Mouse (Mus musculus): ENCODE measurements around the gene Flrt1. TPM values are rescaled to one million over a fixed set of nuclear protein-coding genes. Genes with fewer than 3 reads are reported as not detected.
"Not testable (repeated sequence)": the region's sequence is repeated elsewhere in the genome, so short reads cannot be mapped to it uniquely, and the experiment has no call there.

The Flrt1 gene
- polyA plus RNA-seq, 1 experiment from 2014 or later = 1.1 TPM

- Histone ChIP-seq H3K36me3 (ENCODE audit: control insufficient read depth, insufficient read depth, low read length) (no peaks in the 10 kb centered on the region), H3K4me2 (ENCODE audit: low read depth, low read length) (no peak overlapping the region), H3K4me3 (ENCODE audit: low read length) (no peak overlapping the region), H3K27ac (ENCODE audit: low read length) (no peak overlapping the region), H3K9ac (ENCODE audit: low read length) (no peak overlapping the region), H3K4me1 (replicated peaks; ENCODE audit: control insufficient read depth, insufficient read depth, low read length) (no peaks in the 10 kb centered on the region), H3K9me3 (ENCODE audit: control insufficient read depth, low read length) (no peaks in the 10 kb centered on the region), H3K27me3 (ENCODE audit: control insufficient read depth, insufficient read depth, low read depth, low read length) (no peaks in the 10 kb centered on the region)
- no peak for ATAC-seq (ENCODE audit: low read depth)
- 67% methylated on average over 7 of the region's 7 CpGs for WGBS
These were observed 23.8 kb downstream of the Flrt1 start for GRCm38 (mm10) chr19:7081516-7082266.

- Histone ChIP-seq H3K27ac (ENCODE audit: low read length) (no peak overlapping the region), H3K4me1 (replicated peaks; ENCODE audit: control insufficient read depth, insufficient read depth, low read length) (no peaks in the 10 kb centered on the region), H3K4me2 (ENCODE audit: low read depth, low read length) (no peak overlapping the region), H3K9ac (ENCODE audit: low read length) (no peak overlapping the region), H3K4me3 (ENCODE audit: low read length) (no peak overlapping the region), H3K9me3 (ENCODE audit: control insufficient read depth, low read length) (no peaks in the 10 kb centered on the region), H3K36me3 (ENCODE audit: control insufficient read depth, insufficient read depth, low read length) (no peaks in the 10 kb centered on the region), H3K27me3 (ENCODE audit: control insufficient read depth, insufficient read depth, low read depth, low read length) (no peaks in the 10 kb centered on the region)
- ATAC-seq (ENCODE audit: low read depth) = no peak
- 83% methylated on average over 7 of the region's 7 CpGs for WGBS
These were observed 27.3 kb downstream of the Flrt1 start for GRCm38 (mm10) chr19:7078271-7078670.

GRCm38 (mm10) chr19:7077666-7078065 lies 27.9 kb downstream of the Flrt1 start:
- 50% methylated on average over 9 of the region's 9 CpGs for WGBS
- Histone ChIP-seq H3K9me3 (ENCODE audit: control insufficient read depth, low read length) (no peaks in the 10 kb centered on the region), H3K27ac (ENCODE audit: low read length) (no peak overlapping the region), H3K9ac (ENCODE audit: low read length) (no peak overlapping the region), H3K4me1 (replicated peaks; ENCODE audit: control insufficient read depth, insufficient read depth, low read length) (no peaks in the 10 kb centered on the region), H3K36me3 (ENCODE audit: control insufficient read depth, insufficient read depth, low read length) (no peaks in the 10 kb centered on the region), H3K4me3 (ENCODE audit: low read length) (no peak overlapping the region), H3K4me2 (ENCODE audit: low read depth, low read length) (no peak overlapping the region), H3K27me3 (ENCODE audit: control insufficient read depth, insufficient read depth, low read depth, low read length) (no peaks in the 10 kb centered on the region)
- no peak for ATAC-seq (ENCODE audit: low read depth)

- not testable (repeated sequence) for H3K27me3 ChIP-seq (ENCODE audit: control insufficient read depth, insufficient read depth, low read depth, low read length); ATAC-seq (ENCODE audit: low read depth); H3K4me3 ChIP-seq (ENCODE audit: low read length); H3K9me3 ChIP-seq (ENCODE audit: control insufficient read depth, low read length); H3K36me3 ChIP-seq (ENCODE audit: control insufficient read depth, insufficient read depth, low read length); H3K4me1 ChIP-seq (replicated peaks; ENCODE audit: control insufficient read depth, insufficient read depth, low read length); H3K27ac ChIP-seq (ENCODE audit: low read length); H3K9ac ChIP-seq (ENCODE audit: low read length); H3K4me2 ChIP-seq (ENCODE audit: low read depth, low read length)
- WGBS = 77% methylated on average over 11 of the region's 11 CpGs
These were observed 30.2 kb downstream of the Flrt1 start for GRCm38 (mm10) chr19:7075336-7075735.

GRCm38 (mm10) chr19:7073997-7074781 lies 31.3 kb downstream of the Flrt1 start:
- H3K4me3 ChIP-seq (ENCODE audit: low read length) = no peak overlapping the region
- H3K4me1 ChIP-seq (replicated peaks; ENCODE audit: control insufficient read depth, insufficient read depth, low read length) = peaks cover 12% of the 10 kb centered on the region
- no peaks in the 10 kb centered on the region for H3K36me3 ChIP-seq (ENCODE audit: control insufficient read depth, insufficient read depth, low read length)
- H3K27me3 ChIP-seq (ENCODE audit: control insufficient read depth, insufficient read depth, low read depth, low read length) = no peaks in the 10 kb centered on the region
- ATAC-seq (ENCODE audit: low read depth) = no peak
- H3K9ac ChIP-seq (ENCODE audit: low read length) = no peak overlapping the region
- H3K9me3 ChIP-seq (ENCODE audit: control insufficient read depth, low read length) = no peaks in the 10 kb centered on the region
- no peak overlapping the region for H3K27ac ChIP-seq (ENCODE audit: low read length)
- 54% methylated on average over 12 of the region's 12 CpGs for WGBS
- no peak overlapping the region for H3K4me2 ChIP-seq (ENCODE audit: low read depth, low read length)

- no peak overlapping the region for H3K4me2 ChIP-seq (ENCODE audit: low read depth, low read length)
- no peaks in the 10 kb centered on the region for H3K36me3 ChIP-seq (ENCODE audit: control insufficient read depth, insufficient read depth, low read length)
- H3K27ac ChIP-seq (ENCODE audit: low read length) = no peak overlapping the region
- ATAC-seq (ENCODE audit: low read depth) = no peak
- no peak overlapping the region for H3K4me3 ChIP-seq (ENCODE audit: low read length)
- no peak overlapping the region for H3K9ac ChIP-seq (ENCODE audit: low read length)
- WGBS = 51% methylated on average over 6 of the region's 6 CpGs
- H3K4me1 ChIP-seq (replicated peaks; ENCODE audit: control insufficient read depth, insufficient read depth, low read length) = peaks cover 19% of the 10 kb centered on the region
- H3K27me3 ChIP-seq (ENCODE audit: control insufficient read depth, insufficient read depth, low read depth, low read length) = no peaks in the 10 kb centered on the region; the same call in 1 of the 2 replicates
- H3K9me3 ChIP-seq (ENCODE audit: control insufficient read depth, low read length) = no peaks in the 10 kb centered on the region
These were observed 33.3 kb downstream of the Flrt1 start for GRCm38 (mm10) chr19:7072221-7072620.

- H3K4me1 ChIP-seq (replicated peaks; ENCODE audit: control insufficient read depth, insufficient read depth, low read length) = peaks cover 30% of the 10 kb centered on the region
- H3K27me3 ChIP-seq (ENCODE audit: control insufficient read depth, insufficient read depth, low read depth, low read length) = no peaks in the 10 kb centered on the region; the same call in 1 of the 2 replicates
- H3K4me3 ChIP-seq (ENCODE audit: low read length) = no peak overlapping the region
- H3K9ac ChIP-seq (ENCODE audit: low read length) = peak overlapping the region; percentile 16
- H3K27ac ChIP-seq (ENCODE audit: low read length) = 0 out of 2 replicates have a peak overlapping the region, but pooled peaks have one; percentile 27
- 23% methylated on average over 4 of the region's 4 CpGs for WGBS
- H3K9me3 ChIP-seq (ENCODE audit: control insufficient read depth, low read length) = no peaks in the 10 kb centered on the region
- peak overlapping the region; percentile 47; the same call in 1 of the 2 replicates for H3K4me2 ChIP-seq (ENCODE audit: low read depth, low read length)
- ATAC-seq (ENCODE audit: low read depth) = no peak
- no peaks in the 10 kb centered on the region for H3K36me3 ChIP-seq (ENCODE audit: control insufficient read depth, insufficient read depth, low read length)
These were observed 34.8 kb downstream of the Flrt1 start for GRCm38 (mm10) chr19:7070775-7071174.

- H3K9me3 ChIP-seq (ENCODE audit: control insufficient read depth, low read length) = no peaks in the 10 kb centered on the region
- H3K27me3 ChIP-seq (ENCODE audit: control insufficient read depth, insufficient read depth, low read depth, low read length) = no peaks in the 10 kb centered on the region; the same call in 1 of the 2 replicates
- H3K4me2 ChIP-seq (ENCODE audit: low read depth, low read length) = peak overlapping the region; percentile 47
- ATAC-seq (ENCODE audit: low read depth) = peak; percentile 86
- H3K9ac ChIP-seq (ENCODE audit: low read length) = peak overlapping the region; percentile 16
- peaks cover 30% of the 10 kb centered on the region for H3K4me1 ChIP-seq (replicated peaks; ENCODE audit: control insufficient read depth, insufficient read depth, low read length)
- peak overlapping the region; percentile 50 for H3K27ac ChIP-seq (ENCODE audit: low read length)
- H3K36me3 ChIP-seq (ENCODE audit: control insufficient read depth, insufficient read depth, low read length) = no peaks in the 10 kb centered on the region
- 8% methylated on average over 32 of the region's 35 CpGs for WGBS
- peak overlapping the region; percentile 25 for H3K4me3 ChIP-seq (ENCODE audit: low read length)
These were observed 35.5 kb downstream of the Flrt1 start for GRCm38 (mm10) chr19:7069781-7070763.

Measured in lung, embryonic 16.5 days (tissue).